ENCODE assay signal across 21 mouse cellular contexts in the genomic region with DNA sequence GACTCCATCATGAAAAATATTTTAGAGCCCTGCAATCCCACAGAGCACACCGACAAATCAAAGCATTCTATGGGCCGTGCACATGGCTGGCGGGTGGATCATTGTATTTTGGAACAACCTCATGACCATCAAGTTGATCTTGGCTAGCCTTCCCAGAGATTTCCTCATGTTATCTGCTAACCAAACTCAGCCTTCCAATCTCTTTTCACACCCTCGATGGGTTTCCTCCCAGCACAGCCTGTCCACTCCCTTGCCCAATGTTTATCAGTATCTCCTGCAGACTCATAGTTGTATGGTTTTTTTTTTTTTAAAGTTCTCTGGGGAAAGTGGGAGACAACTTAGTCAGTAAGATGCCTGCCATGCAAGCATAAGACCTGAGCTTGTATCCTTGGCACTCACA.
DNase-seq lines count a peak whose midpoint lies in the region; ATAC-seq lines count a peak whose summit lies in the region.
"Had no signal": no experiment of that assay in that cellular context is flagged by ENCODE, and none has a peak within 500 bp of the region (broad histone marks: within the 10 kb centered on the region; RNA-seq: fewer than 3 reads in every experiment).

No protein-coding gene starts in this region.

- no peak overlapping the region for H3K27ac ChIP-seq in liver, embryonic 13.5 days
- no peak overlapping the region for H3K27ac ChIP-seq in liver, embryonic 12.5 days
- 0 out of 2 replicates have a peak overlapping the region, but pooled peaks have one; percentile 39 for H3K27ac ChIP-seq in heart, embryonic 15.5 days
- H3K27ac ChIP-seq: embryonic facial prominence, embryonic 10.5 days; forebrain, embryonic 12.5 days; kidney, embryonic 15.5 days had no signal

- H3K4me3 ChIP-seq in liver, embryonic 13.5 days (replicated peaks) = no peak overlapping the region
- H3K4me3 ChIP-seq in liver, embryonic 12.5 days = no peak overlapping the region
- no peak overlapping the region for H3K4me3 ChIP-seq in heart, embryonic 15.5 days
- H3K4me3 ChIP-seq: embryonic facial prominence, embryonic 10.5 days; forebrain, embryonic 12.5 days; kidney, embryonic 15.5 days had no signal

- WGBS in liver, embryonic 13.5 days (ENCODE audit: insufficient replicate concordance) = 27% methylated on average over 4 of the region's 4 CpGs
- WGBS in liver, embryonic 12.5 days (ENCODE audit: insufficient replicate concordance) = 38% methylated on average over 4 of the region's 4 CpGs
- 46% methylated on average over 4 of the region's 4 CpGs for WGBS in heart, embryonic 15.5 days

- H3K4me1 ChIP-seq in liver, embryonic 13.5 days (replicated peaks) = peaks cover 60% of the 10 kb centered on the region
- peaks cover 69% of the 10 kb centered on the region for H3K4me1 ChIP-seq in liver, embryonic 12.5 days
- peaks cover 26% of the 10 kb centered on the region for H3K4me1 ChIP-seq in heart, embryonic 15.5 days (replicated peaks)

- H3K9me3 ChIP-seq in liver, embryonic 13.5 days (replicated peaks) = no peaks in the 10 kb centered on the region
- no peaks in the 10 kb centered on the region for H3K9me3 ChIP-seq in liver, embryonic 12.5 days (replicated peaks)
- H3K9me3 ChIP-seq in heart, embryonic 15.5 days (replicated peaks) = no peaks in the 10 kb centered on the region
- H3K9me3 ChIP-seq: embryonic facial prominence, embryonic 10.5 days; forebrain, embryonic 12.5 days; kidney, embryonic 15.5 days had no signal

- peak; percentile 96 for DNase-seq in heart, adult 11 months
- DNase-seq in heart, postnatal 14 days = no peak
- DNase-seq in liver, embryonic 13.5 days = no peak
- DNase-seq in 3T3-L1 (ENCODE audit: low read depth, low spot score) = peak; percentile 28
- DNase-seq in layer of hippocampus, adult 8-10 months (ENCODE audit: low spot score in 2 of 2) = no peak
- no peak for DNase-seq in left cerebral cortex, postnatal 4 days
- DNase-seq: cerebellum, adult 2 months; gastrocnemius, postnatal 10 days; kidney, postnatal 4 days; midbrain, embryonic 14.5 days; right cerebral cortex, postnatal 14 days; thymus, adult 18-20 months; thymus, postnatal 4 days had no signal

- no peaks in the 10 kb centered on the region for H3K27me3 ChIP-seq in liver, embryonic 13.5 days
- H3K27me3 ChIP-seq in liver, embryonic 12.5 days (replicated peaks) = no peaks in the 10 kb centered on the region
- no peaks in the 10 kb centered on the region for H3K27me3 ChIP-seq in heart, embryonic 15.5 days
- H3K27me3 ChIP-seq: CH12.LX; forebrain, embryonic 12.5 days; kidney, embryonic 15.5 days had no signal

- intact Hi-C loops in heart, postnatal 14 days (cut with DNase I) = no loop called here
- intact Hi-C loops in left cerebral cortex, postnatal 4 days (cut with DNase I) = no loop called here

- H3K9ac ChIP-seq in liver, embryonic 13.5 days = no peak overlapping the region
- H3K9ac ChIP-seq in liver, embryonic 12.5 days = no peak overlapping the region
- no peak overlapping the region for H3K9ac ChIP-seq in heart, embryonic 15.5 days
- H3K9ac ChIP-seq: forebrain, embryonic 12.5 days; kidney, embryonic 15.5 days had no signal

- peak; percentile 27; the same call in 1 of the 2 replicates for ATAC-seq in liver, embryonic 13.5 days (ENCODE audit: low read depth)
- ATAC-seq in liver, embryonic 12.5 days = no peak
- peak; percentile 52; the same call in 1 of the 2 replicates for ATAC-seq in heart, embryonic 15.5 days (replicated peaks; ENCODE audit: insufficient number of reproducible peaks, insufficient read depth, low FRiP score, low read depth)
- ATAC-seq: hindbrain, embryonic 16.5 days; intestine, postnatal 0 days had no signal

- H3K36me3 ChIP-seq in liver, embryonic 13.5 days = no peaks in the 10 kb centered on the region
- H3K36me3 ChIP-seq in liver, embryonic 12.5 days = no peaks in the 10 kb centered on the region
- H3K36me3 ChIP-seq in heart, embryonic 15.5 days = no peaks in the 10 kb centered on the region
- H3K36me3 ChIP-seq: embryonic facial prominence, embryonic 10.5 days; forebrain, embryonic 12.5 days; kidney, embryonic 15.5 days had no signal

- no peak overlapping the region for H3K4me2 ChIP-seq in liver, embryonic 13.5 days
- no peak overlapping the region for H3K4me2 ChIP-seq in liver, embryonic 12.5 days
- H3K4me2 ChIP-seq in heart, embryonic 15.5 days = no peak overlapping the region
- H3K4me2 ChIP-seq: forebrain, embryonic 12.5 days; kidney, embryonic 15.5 days had no signal

Comparison
In these comparisons a context has a peak if more than half of its experiments do, and no peak if none do; other contexts are left out.
1. DNase-seq: peak in heart, adult 11 months (single experiment) and 3T3-L1 (single experiment); none in heart, postnatal 14 days (0 of 2), liver, embryonic 13.5 days (single experiment), layer of hippocampus, adult 8-10 months (0 of 2) and left cerebral cortex, postnatal 4 days (single experiment).